Comparison of ENCODE assay signal across 17 mouse cellular contexts in the genomic region with DNA sequence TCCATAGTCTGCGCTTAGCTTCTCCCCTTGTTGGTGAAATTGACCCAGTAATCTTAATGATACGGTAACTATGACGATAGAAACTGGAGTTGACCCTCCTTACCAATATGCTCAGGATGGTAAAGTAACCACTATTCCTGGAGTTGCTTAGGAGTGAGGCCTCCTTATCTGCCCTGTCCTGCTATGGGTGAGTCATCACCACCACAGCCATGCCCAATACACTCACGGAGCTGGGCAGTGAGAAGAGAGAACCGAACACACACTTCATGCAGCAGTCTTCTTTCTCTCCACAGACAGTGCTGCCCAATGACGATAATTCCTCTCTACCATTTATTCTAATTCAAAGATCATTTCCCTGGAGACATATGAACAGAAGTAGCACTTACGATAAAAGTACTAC. TPM values are rescaled to one million over a fixed set of nuclear protein-coding genes. Genes with fewer than 3 reads are reported as not detected.
A peak's percentile ranks its signal among the peaks of the same experiment; 100 is the strongest.
DNase-seq lines count a peak whose midpoint lies in the region; ATAC-seq and TF ChIP-seq lines count a peak whose summit lies in the region.
"Had no signal": no experiment of that assay in that cellular context is flagged by ENCODE, and none has a peak within 500 bp of the region (broad histone marks: within the 10 kb centered on the region; RNA-seq: fewer than 3 reads in every experiment).

No protein-coding gene starts in this region.

- no peak for TF ChIP-seq EP300 in stomach, postnatal 0 days (optimal IDR thresholded peaks at IDR 0.05)

- no peaks in the 10 kb centered on the region for H3K27me3 ChIP-seq in erythroblast, embryonic 14.5 days (ENCODE audit: control insufficient read depth)
- H3K27me3 ChIP-seq in liver, embryonic 15.5 days: no peaks in the 10 kb centered on the region
- no peaks in the 10 kb centered on the region for H3K27me3 ChIP-seq in stomach, postnatal 0 days (ENCODE audit: control insufficient read depth, insufficient read depth, low read length)
- H3K27me3 ChIP-seq: hindbrain, embryonic 15.5 days; midbrain, embryonic 13.5 days had no signal

- peak; percentile 42 for DNase-seq in spleen, adult 12 weeks (ENCODE audit: low spot score)
- no peak for DNase-seq in spleen, adult 18-20 months
- DNase-seq in stomach, postnatal 0 days (ENCODE audit: low spot score): no peak
- DNase-seq in layer of hippocampus, adult 11-12 months (ENCODE audit: low spot score): no peak
- no peak for DNase-seq in urinary bladder, postnatal 25 days (ENCODE audit: low spot score)
- no peak for DNase-seq in cerebellum, adult 11-12 months
- DNase-seq: adrenal gland, adult 2 months; lung, postnatal 14 days; thymus, postnatal 4 days had no signal

- H3K27ac ChIP-seq in liver, embryonic 15.5 days (replicated peaks): peak overlapping the region; percentile 94
- no peak overlapping the region for H3K27ac ChIP-seq in stomach, postnatal 0 days (replicated peaks)
- H3K27ac ChIP-seq: hindbrain, embryonic 15.5 days; midbrain, embryonic 13.5 days had no signal

- H3K4me1 ChIP-seq in erythroblast, embryonic 14.5 days (ENCODE audit: control insufficient read depth): peaks cover 66% of the 10 kb centered on the region
- peaks cover 49% of the 10 kb centered on the region for H3K4me1 ChIP-seq in liver, embryonic 15.5 days (replicated peaks)
- H3K4me1 ChIP-seq in stomach, postnatal 0 days (replicated peaks; ENCODE audit: control insufficient read depth, insufficient read depth): no peaks in the 10 kb centered on the region
- H3K4me1 ChIP-seq: hindbrain, embryonic 15.5 days; midbrain, embryonic 13.5 days had no signal

- H3K4me2 ChIP-seq in liver, embryonic 15.5 days: peak overlapping the region; percentile 70
- no peak overlapping the region for H3K4me2 ChIP-seq in stomach, postnatal 0 days (replicated peaks; ENCODE audit: low read depth)
- H3K4me2 ChIP-seq: hindbrain, embryonic 15.5 days; midbrain, embryonic 13.5 days had no signal

- peaks cover 35% of the 10 kb centered on the region for H3K36me3 ChIP-seq in erythroblast, embryonic 14.5 days (ENCODE audit: control insufficient read depth)
- peaks cover 16% of the 10 kb centered on the region for H3K36me3 ChIP-seq in liver, embryonic 15.5 days (replicated peaks)
- H3K36me3 ChIP-seq in stomach, postnatal 0 days (ENCODE audit: control insufficient read depth, insufficient read depth, low read length): no peaks in the 10 kb centered on the region
- H3K36me3 ChIP-seq: hindbrain, embryonic 15.5 days; midbrain, embryonic 13.5 days had no signal

- H3K9me3 ChIP-seq in erythroblast, embryonic 14.5 days (ENCODE audit: control insufficient read depth, low read length): no peaks in the 10 kb centered on the region
- H3K9me3 ChIP-seq in liver, embryonic 15.5 days (replicated peaks): no peaks in the 10 kb centered on the region
- no peaks in the 10 kb centered on the region for H3K9me3 ChIP-seq in stomach, postnatal 0 days (ENCODE audit: control insufficient read depth, low read length)
- H3K9me3 ChIP-seq: hindbrain, embryonic 15.5 days; midbrain, embryonic 13.5 days had no signal

- WGBS in liver, embryonic 15.5 days (ENCODE audit: insufficient replicate concordance): 22% methylated on average over 7 of the region's 7 CpGs
- 86% methylated on average over 7 of the region's 7 CpGs for WGBS in stomach, postnatal 0 days

- peak; percentile 88 for ATAC-seq in liver, embryonic 15.5 days (ENCODE audit: insufficient read depth)
- ATAC-seq in stomach, postnatal 0 days (ENCODE audit: low FRiP score, low TSS enrichment): 0 out of 2 replicates have a peak, but pooled peaks have one; percentile 63
- ATAC-seq: midbrain, embryonic 13.5 days had no signal

- peak overlapping the region; percentile 68 for H3K4me3 ChIP-seq in erythroblast, embryonic 14.5 days (replicated peaks)
- peak overlapping the region; percentile 30; the same call in 1 of the 2 replicates for H3K4me3 ChIP-seq in liver, embryonic 15.5 days (replicated peaks)
- H3K4me3 ChIP-seq in stomach, postnatal 0 days (ENCODE audit: low read depth, low read length): no peak overlapping the region
- H3K4me3 ChIP-seq: hindbrain, embryonic 15.5 days; midbrain, embryonic 13.5 days had no signal

- no peak for TF ChIP-seq CTCF in stomach, postnatal 0 days (IDR thresholded peaks at IDR 0.05; ENCODE audit: low read depth)

- peak overlapping the region; percentile 19; the same call in 1 of the 2 replicates for H3K9ac ChIP-seq in liver, embryonic 15.5 days
- H3K9ac ChIP-seq in stomach, postnatal 0 days (ENCODE audit: low read length): no peak overlapping the region
- H3K9ac ChIP-seq: hindbrain, embryonic 15.5 days; midbrain, embryonic 13.5 days had no signal

RNA-seq across cellular contexts. Expression of a gene that starts 2.1 kb away (rescaled TPM):
- 24.5 and 29.0 TPM in 2 replicates for polyA plus RNA-seq in erythroblast, embryonic 14.5 days (2012)
- polyA plus RNA-seq in liver, embryonic 15.5 days (2015; fragmentation: Nextera tagmentation; extraction: Ambion mirVana): 299 and 347 TPM in 2 replicates
- 0.29 and 0.45 TPM in 2 replicates for polyA plus RNA-seq in stomach, postnatal 0 days (2015; fragmentation: Nextera tagmentation; extraction: Ambion mirVana)
- polyA plus RNA-seq: adrenal gland, adult 2 months; cortical plate, adult 2 months had no signal

RNA-seq across cellular contexts. Expression of a gene that starts 22.0 kb away (rescaled TPM):
- not detected in 2 replicates for polyA plus RNA-seq in erythroblast, embryonic 14.5 days (2012)
- polyA plus RNA-seq in liver, embryonic 15.5 days (2015; fragmentation: Nextera tagmentation; extraction: Ambion mirVana): 0.12 TPM in 1 of 2 replicates, not detected in the other
- not detected in 2 replicates for polyA plus RNA-seq in stomach, postnatal 0 days (2015; fragmentation: Nextera tagmentation; extraction: Ambion mirVana)
- polyA plus RNA-seq: adrenal gland, adult 2 months; cortical plate, adult 2 months; heart, embryonic 14.5 days; hindbrain, embryonic 15.5 days; limb, embryonic 11.5 days; midbrain, embryonic 13.5 days; spleen, adult 2 months had no signal

RNA-seq across cellular contexts. Expression of a gene that starts 25.7 kb away (rescaled TPM):
- 0.01 TPM in 1 of 2 replicates, not detected in the other for polyA plus RNA-seq in erythroblast, embryonic 14.5 days (2012)
- polyA plus RNA-seq in liver, embryonic 15.5 days (2015; fragmentation: Nextera tagmentation; extraction: Ambion mirVana): 0.02 and 0.13 TPM in 2 replicates
- not detected in 2 replicates for polyA plus RNA-seq in stomach, postnatal 0 days (2015; fragmentation: Nextera tagmentation; extraction: Ambion mirVana)
- polyA plus RNA-seq: adrenal gland, adult 2 months; cortical plate, adult 2 months; heart, embryonic 14.5 days; hindbrain, embryonic 15.5 days; limb, embryonic 11.5 days; midbrain, embryonic 13.5 days had no signal

Comparison
In these comparisons a context has a peak if more than half of its experiments do, and no peak if none do; other contexts are left out.
1. RNA of a gene that starts 2.1 kb away (polyA plus RNA-seq): 299 to 347 TPM in liver, embryonic 15.5 days and 24.5 to 29.0 TPM in erythroblast, embryonic 14.5 days; 0.29 to 0.45 TPM in stomach, postnatal 0 days; every median in the first group is over 10 times any median in the second.